Mouse (Mus musculus) heart, embryonic 11.5 days (tissue): Measurements from ENCODE around the gene Spint2. TPM values are rescaled to one million over a fixed set of nuclear protein-coding genes. Genes with fewer than 3 reads are reported as not detected.

Experiments used
- ATAC-seq: fragments of 200-750 bp; cut with Nextera tagmentation; replicated peaks from 2 replicates; pipeline ENCODE4 v1.8.0; 2017; ENCODE audit warnings: moderate library complexity; ENCODE audit not compliant: insufficient number of reproducible peaks, low FRiP score, low TSS enrichment
- H3K27ac ChIP-seq: fragments of 300-500 bp; sonication (generic); 2 replicates; pipeline ENCODE4 v1.5.1; 2014; ENCODE audit warnings: mild to moderate bottlenecking, low read depth, low read length
- H3K27me3 ChIP-seq: fragments of 300-500 bp; sonication (generic); 2 replicates; pipeline ENCODE4 v1.6.1; 2014; ENCODE audit warnings: mild to moderate bottlenecking, low read length, mixed read lengths; ENCODE audit not compliant: control insufficient read depth, insufficient read depth
- H3K36me3 ChIP-seq: fragments of 300-500 bp; sonication (generic); 2 replicates; pipeline ENCODE4 v1.6.1; 2014; ENCODE audit warnings: mild to moderate bottlenecking, low read length, moderate library complexity, mixed read lengths; ENCODE audit not compliant: control insufficient read depth, insufficient read depth
- H3K4me1 ChIP-seq: fragments of 300-500 bp; sonication (generic); 2 replicates; pipeline ENCODE4 v1.6.1; 2014; ENCODE audit warnings: low read length; ENCODE audit not compliant: control insufficient read depth, insufficient read depth
- H3K4me2 ChIP-seq: fragments of 300-500 bp; sonication (generic); 2 replicates; pipeline ENCODE4 v1.6.1; 2014; ENCODE audit warnings: mild to moderate bottlenecking, moderate library complexity
- H3K4me3 ChIP-seq: fragments of 300-500 bp; sonication (generic); 2 replicates; pipeline ENCODE4 v1.5.1; 2014; ENCODE audit warnings: low read depth, low read length
- H3K9ac ChIP-seq: fragments of 300-500 bp; sonication (generic); 2 replicates; pipeline ENCODE4 v1.6.1; 2014; ENCODE audit warnings: mild to moderate bottlenecking, low read depth, low read length, moderate library complexity
- H3K9me3 ChIP-seq: fragments of 300-500 bp; sonication (generic); replicated peaks from 2 replicates; pipeline ENCODE4 v1.6.1; 2016; ENCODE audit warnings: low read length; ENCODE audit not compliant: control insufficient read depth
- WGBS: fragments of 180-500 bp; shearing (Covaris S2); extraction: QIAGEN DNeasy Blood & Tissue Kit; methylation state at CpG from one replicate; pipeline ENCODE4 v1.1.7; 2014; ENCODE audit not compliant: insufficient replicate concordance; 5-methylcytosine and 5-hydroxymethylcytosine counted together
- polyA plus RNA-seq: library from polyadenylated mRNA; unstranded; fragments of >200 nt; fragmentation: Nextera tagmentation; extraction: Ambion mirVana; gene quantifications from 2 replicates; pipeline ENCODE4 v1.2.1, GENCODE M21; 2014

The Spint2 gene
- polyA plus RNA-seq, 1 experiment from 2014 or later, result 42.8 TPM

- H3K4me1 ChIP-seq, result peaks cover 29% of the 10 kb centered on the region
- H3K9me3 ChIP-seq, result no peaks in the 10 kb centered on the region
- H3K27ac ChIP-seq, result 0 out of 2 replicates have a peak within 1 kb of the TSS, but pooled peaks have one; percentile 4
- H3K4me3 ChIP-seq, result peak within 1 kb of the TSS; percentile 59
- no peak for ATAC-seq
- peak within 1 kb of the TSS; percentile 90 for H3K4me2 ChIP-seq
- WGBS, result 1% methylated on average over 58 of the region's 59 CpGs
- peaks cover 32% of the 10 kb centered on the region for H3K27me3 ChIP-seq
- H3K36me3 ChIP-seq, result no peaks in the 10 kb centered on the region
- H3K9ac ChIP-seq, result peak within 1 kb of the TSS; percentile 72
These were observed 7.4 kb upstream of the Spint2 start, which contains the start of gene Ppp1r14a for GRCm38 (mm10) chr7:29288942-29289638. Gene Ppp1r14a, plus strand, starts transcription at chr7:29289308.

- WGBS, result 94% methylated on average over 2 of the region's 2 CpGs
- Histone ChIP-seq H3K9me3 (no peaks in the 10 kb centered on the region), H3K4me2 (no peak overlapping the region), H3K4me3 (no peak overlapping the region), H3K27ac (no peak overlapping the region), H3K36me3 (no peaks in the 10 kb centered on the region), H3K4me1 (peaks cover 24% of the 10 kb centered on the region), H3K9ac (no peak overlapping the region), H3K27me3 (peaks cover 36% of the 10 kb centered on the region)
- ATAC-seq, result no peak
These were observed 6.4 kb upstream of the Spint2 start for GRCm38 (mm10) chr7:29288079-29288478.

GRCm38 (mm10) chr7:29287481-29287880 lies 5.8 kb upstream of the Spint2 start:
- Histone ChIP-seq H3K9ac (no peak overlapping the region), H3K27ac (no peak overlapping the region), H3K4me2 (no peak overlapping the region), H3K36me3 (no peaks in the 10 kb centered on the region), H3K9me3 (no peaks in the 10 kb centered on the region), H3K4me1 (peaks cover 18% of the 10 kb centered on the region), H3K27me3 (peaks cover 39% of the 10 kb centered on the region), H3K4me3 (no peak overlapping the region)
- WGBS, result 88% methylated on average over 7 of the region's 7 CpGs
- ATAC-seq, result no peak

- no peak for ATAC-seq
These were observed 2.8 kb upstream of the Spint2 start for GRCm38 (mm10) chr7:29284523-29284922.

GRCm38 (mm10) chr7:29283876-29284275 lies 2.2 kb upstream of the Spint2 start:
- peaks cover 49% of the 10 kb centered on the region for H3K27me3 ChIP-seq
- no peak for ATAC-seq

More at GRCm38 (mm10) chr7:29284523-29284922, 2.8 kb upstream of the Spint2 start:
- peaks cover 49% of the 10 kb centered on the region for H3K27me3 ChIP-seq
- H3K9ac ChIP-seq, result no peak overlapping the region
- no peaks in the 10 kb centered on the region for H3K36me3 ChIP-seq
- H3K9me3 ChIP-seq, result no peaks in the 10 kb centered on the region
- no peak overlapping the region for H3K27ac ChIP-seq
- H3K4me3 ChIP-seq, result no peak overlapping the region
- WGBS, result 84% methylated on average over 6 of the region's 6 CpGs
- no peak overlapping the region for H3K4me2 ChIP-seq
- peaks cover 23% of the 10 kb centered on the region for H3K4me1 ChIP-seq

GRCm38 (mm10) chr7:29282074-29282554 lies 402 bp upstream of the Spint2 start:
- Histone ChIP-seq H3K4me1 (peaks cover 22% of the 10 kb centered on the region), H3K36me3 (no peaks in the 10 kb centered on the region), H3K9ac (peak overlapping the region; percentile 77), H3K27ac (no peak overlapping the region), H3K4me3 (peak overlapping the region; percentile 59), H3K27me3 (peaks cover 38% of the 10 kb centered on the region), H3K4me2 (peak overlapping the region; percentile 100), H3K9me3 (no peaks in the 10 kb centered on the region)
- 0 out of 2 replicates have a peak, but pooled peaks have one; percentile 27 for ATAC-seq
- WGBS, result 9% methylated on average over 21 of the region's 21 CpGs

More at GRCm38 (mm10) chr7:29283876-29284275, 2.2 kb upstream of the Spint2 start:
- H3K27ac ChIP-seq, result no peak overlapping the region
- WGBS, result 78% methylated on average over 4 of the region's 4 CpGs
- no peaks in the 10 kb centered on the region for H3K9me3 ChIP-seq
- no peak overlapping the region for H3K9ac ChIP-seq
- H3K4me2 ChIP-seq, result no peak overlapping the region
- H3K4me1 ChIP-seq, result peaks cover 22% of the 10 kb centered on the region
- no peak overlapping the region for H3K4me3 ChIP-seq
- H3K36me3 ChIP-seq, result no peaks in the 10 kb centered on the region

GRCm38 (mm10) chr7:29280801-29281200 lies 911 bp downstream of the Spint2 start:
- Histone ChIP-seq H3K9ac (peak overlapping the region; percentile 77), H3K27ac (no peak overlapping the region), H3K36me3 (no peaks in the 10 kb centered on the region), H3K9me3 (no peaks in the 10 kb centered on the region), H3K27me3 (peaks cover 34% of the 10 kb centered on the region), H3K4me3 (peak overlapping the region; percentile 59), H3K4me2 (peak overlapping the region; percentile 100), H3K4me1 (peaks cover 22% of the 10 kb centered on the region)
- 17% methylated on average over 13 of the region's 13 CpGs for WGBS
- no peak for ATAC-seq

GRCm38 (mm10) chr7:29279924-29280323 lies 1.8 kb downstream of the Spint2 start:
- peaks cover 22% of the 10 kb centered on the region for H3K4me1 ChIP-seq
- H3K36me3 ChIP-seq, result no peaks in the 10 kb centered on the region
- H3K27ac ChIP-seq, result peak overlapping the region; percentile 17; the same call in 1 of the 2 replicates
- 26% methylated on average over 8 of the region's 8 CpGs for WGBS
- H3K4me3 ChIP-seq, result no peak overlapping the region
- no peaks in the 10 kb centered on the region for H3K9me3 ChIP-seq
- H3K9ac ChIP-seq, result no peak overlapping the region
- no peak overlapping the region for H3K4me2 ChIP-seq
- 0 out of 2 replicates have a peak, but pooled peaks have one; percentile 40 for ATAC-seq
- peaks cover 30% of the 10 kb centered on the region for H3K27me3 ChIP-seq
